Mouse (Mus musculus): ENCODE data around the gene Fau. TPM values are rescaled to one million over a fixed set of nuclear protein-coding genes. Genes with fewer than 3 reads are reported as not detected.
"Not testable (repeated sequence)": the region's sequence is repeated elsewhere in the genome, so short reads cannot be mapped to it uniquely, and the experiment has no call there.

Gene Fau
- total RNA-seq (2015) (2,056 and 2,077 TPM in 2 replicates), total RNA-seq (2017) (1,670 and 1,985 TPM in 2 replicates)

DNA sequence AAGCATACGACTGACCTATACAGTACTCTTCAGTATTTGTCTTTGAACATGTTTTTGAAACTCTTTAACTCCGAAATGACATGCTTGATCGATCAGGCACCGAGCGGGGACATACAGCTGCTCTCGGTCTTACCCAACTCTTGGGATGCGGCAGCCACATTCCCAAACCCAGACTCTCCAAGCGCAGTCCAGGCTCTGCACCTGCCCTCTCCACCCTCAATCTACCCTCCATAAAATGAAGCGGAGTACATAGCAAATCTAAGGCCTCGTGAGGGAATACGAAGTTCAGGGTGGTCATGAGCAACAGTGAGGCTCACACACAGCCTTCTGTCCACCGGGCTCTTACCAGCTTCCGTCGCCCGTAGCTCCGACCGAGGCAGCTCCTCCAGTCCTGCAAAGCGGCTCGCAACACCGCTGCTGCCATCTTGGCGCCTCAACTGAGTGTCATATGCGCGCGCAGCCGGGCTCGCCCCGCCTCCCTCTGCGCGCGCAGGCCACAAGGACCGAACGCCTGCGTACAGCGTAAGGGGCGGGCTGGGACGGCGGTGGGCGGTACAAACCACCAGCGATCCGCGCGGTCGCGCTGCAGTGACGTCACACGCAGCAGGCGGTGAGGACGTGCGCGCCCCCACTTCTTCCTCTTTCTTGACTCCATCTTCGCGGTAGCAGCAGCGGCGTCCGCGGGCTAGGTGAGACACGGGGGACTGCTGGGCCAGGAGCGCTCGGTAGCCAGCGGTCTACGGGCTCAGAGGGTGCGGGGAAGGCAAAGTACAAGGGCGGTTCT, at the start of gene Fau, which contains the start of gene Mrpl49:
Gene Fau (plus strand): TSS at position 532 of the 784 bp plus-strand sequence.
Gene Mrpl49 (minus strand): TSS at position 473 of the 784 bp plus-strand sequence.
- peak; percentile 86 for ATAC-seq (ENCODE audit: poor library complexity, severe bottlenecking)

DNA sequence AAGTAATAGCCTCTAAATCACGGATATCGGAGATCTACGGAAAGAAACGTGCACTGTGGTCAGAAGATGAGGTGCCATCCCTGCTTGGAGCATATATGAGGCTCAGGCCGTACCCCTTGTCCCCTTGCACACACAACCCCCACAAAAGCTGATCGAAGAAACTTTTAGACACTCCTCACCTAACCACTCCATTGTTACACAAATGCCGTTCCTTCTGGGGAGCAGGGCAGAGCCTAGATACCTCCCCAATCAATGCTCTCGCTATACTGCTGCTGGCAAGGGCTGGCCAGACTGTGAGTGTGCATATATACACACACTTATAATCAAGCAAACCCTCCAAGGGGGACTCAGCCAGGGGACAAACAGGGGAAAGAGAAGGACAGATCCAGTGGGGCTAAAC, 48.5 kb upstream of the Fau start:
- ATAC-seq (ENCODE audit: poor library complexity, severe bottlenecking) = no peak

DNA sequence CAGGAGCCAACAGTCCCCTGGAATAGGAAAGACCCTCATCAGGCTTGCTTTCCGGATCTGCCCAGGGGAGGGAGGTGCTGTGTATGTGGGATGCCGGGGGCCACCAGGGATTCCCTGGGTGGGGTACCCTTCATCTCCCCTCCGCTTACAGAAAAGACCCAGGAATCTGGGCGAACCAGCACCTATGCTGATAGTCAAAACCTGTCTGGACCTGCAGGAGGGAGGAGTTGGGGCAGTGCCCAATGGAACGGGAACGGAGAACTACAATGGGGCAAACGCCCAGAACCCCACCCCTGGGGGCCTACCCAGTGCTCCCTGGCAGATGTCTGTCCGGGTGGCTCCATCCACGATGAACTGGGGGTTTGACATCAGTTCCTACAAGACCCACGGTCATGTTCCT, 44.0 kb upstream of the Fau start:
- ATAC-seq (ENCODE audit: poor library complexity, severe bottlenecking) = no peak

DNA sequence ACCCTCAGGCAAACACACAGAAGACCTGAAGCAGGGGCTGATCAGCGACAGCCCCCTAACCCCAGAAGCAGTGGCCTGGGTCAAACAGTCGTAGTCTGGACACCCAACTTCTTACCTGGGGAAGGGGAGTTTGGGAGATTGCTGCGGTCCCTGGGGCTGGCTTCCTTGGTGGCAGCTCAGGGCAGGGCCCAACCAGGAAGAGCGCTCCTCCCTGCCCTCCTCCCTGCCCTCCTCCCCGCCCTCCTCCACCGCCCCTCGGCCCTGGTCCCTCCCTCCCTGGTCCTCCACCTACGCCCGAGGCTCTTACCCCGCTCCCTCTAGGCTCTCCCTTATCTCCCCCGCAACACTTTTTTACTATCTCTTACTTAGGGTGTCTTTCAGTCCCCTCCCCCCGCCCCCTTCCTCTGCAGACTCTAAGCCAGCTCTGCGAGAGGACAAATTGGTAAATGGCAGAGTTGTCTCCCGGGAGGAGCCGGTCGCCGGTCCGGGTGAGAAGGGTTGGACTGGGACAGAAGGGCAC, 42.6 kb upstream of the Fau start:
- ATAC-seq (ENCODE audit: poor library complexity, severe bottlenecking) = peak; percentile 63

DNA sequence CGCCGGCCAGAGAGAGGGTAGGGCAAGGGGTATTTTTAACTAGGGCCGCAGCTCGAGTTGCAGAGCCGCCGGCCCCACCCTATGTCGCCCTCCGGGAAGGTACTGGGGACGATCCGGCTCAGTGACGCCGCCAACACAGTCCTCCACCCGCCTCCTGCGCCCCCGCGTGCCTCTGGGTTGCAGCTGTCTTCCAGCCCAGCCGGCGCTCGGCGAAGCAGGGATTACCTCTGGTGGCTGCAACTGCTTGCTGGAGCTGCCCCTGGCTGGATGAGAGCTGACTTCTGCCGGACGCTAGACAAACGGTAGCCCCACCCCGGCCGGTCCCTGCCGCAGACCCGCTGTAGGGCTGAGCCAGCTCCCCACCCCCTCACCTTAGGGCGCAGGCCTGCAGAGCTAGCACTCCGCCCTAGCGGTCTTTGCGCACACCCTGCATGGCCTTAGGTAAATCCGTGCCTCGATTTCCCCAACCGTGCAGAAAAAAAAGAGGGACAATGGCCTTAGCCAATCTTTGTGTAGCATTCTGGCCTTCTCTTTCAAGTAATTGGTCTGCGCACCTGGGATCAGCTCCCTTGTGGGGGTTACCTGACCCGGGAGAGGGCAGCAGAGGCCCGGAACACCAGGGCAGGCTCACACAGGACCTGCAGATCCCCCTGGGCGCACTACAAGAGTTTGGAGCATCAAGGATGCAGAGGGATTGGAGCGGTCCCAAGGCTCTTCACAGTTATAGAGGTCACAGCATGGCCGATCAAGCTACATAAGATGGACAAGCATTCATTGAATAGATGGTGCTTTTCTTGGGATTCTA, 41.9 kb upstream of the Fau start, which contains the start of gene Capn1:
Gene Capn1 (minus strand): TSS at position 387 of the 805 bp plus-strand sequence.
- peak; percentile 57 for ATAC-seq (ENCODE audit: poor library complexity, severe bottlenecking)

DNA sequence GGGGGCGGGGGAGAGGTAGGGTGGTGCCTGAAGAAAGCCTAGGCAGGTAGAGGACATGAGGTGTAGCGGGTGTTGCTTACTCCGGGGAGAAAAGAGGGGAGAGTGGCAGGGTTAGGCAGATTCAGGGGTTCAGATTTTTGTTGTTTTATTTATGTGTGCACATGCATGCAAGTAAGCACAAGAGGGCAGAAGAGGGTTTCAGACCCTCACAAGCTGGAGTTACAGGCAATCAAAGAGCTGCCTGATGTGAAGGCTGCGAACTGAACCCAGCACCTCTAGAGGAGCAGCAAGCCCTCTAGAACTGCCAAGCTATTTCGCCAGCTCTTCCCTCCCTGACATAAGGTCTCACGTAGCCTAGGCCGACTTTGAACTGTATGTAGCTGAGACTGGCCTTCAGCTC, 41.1 kb upstream of the Fau start:
- no peak for ATAC-seq (ENCODE audit: poor library complexity, severe bottlenecking)

DNA sequence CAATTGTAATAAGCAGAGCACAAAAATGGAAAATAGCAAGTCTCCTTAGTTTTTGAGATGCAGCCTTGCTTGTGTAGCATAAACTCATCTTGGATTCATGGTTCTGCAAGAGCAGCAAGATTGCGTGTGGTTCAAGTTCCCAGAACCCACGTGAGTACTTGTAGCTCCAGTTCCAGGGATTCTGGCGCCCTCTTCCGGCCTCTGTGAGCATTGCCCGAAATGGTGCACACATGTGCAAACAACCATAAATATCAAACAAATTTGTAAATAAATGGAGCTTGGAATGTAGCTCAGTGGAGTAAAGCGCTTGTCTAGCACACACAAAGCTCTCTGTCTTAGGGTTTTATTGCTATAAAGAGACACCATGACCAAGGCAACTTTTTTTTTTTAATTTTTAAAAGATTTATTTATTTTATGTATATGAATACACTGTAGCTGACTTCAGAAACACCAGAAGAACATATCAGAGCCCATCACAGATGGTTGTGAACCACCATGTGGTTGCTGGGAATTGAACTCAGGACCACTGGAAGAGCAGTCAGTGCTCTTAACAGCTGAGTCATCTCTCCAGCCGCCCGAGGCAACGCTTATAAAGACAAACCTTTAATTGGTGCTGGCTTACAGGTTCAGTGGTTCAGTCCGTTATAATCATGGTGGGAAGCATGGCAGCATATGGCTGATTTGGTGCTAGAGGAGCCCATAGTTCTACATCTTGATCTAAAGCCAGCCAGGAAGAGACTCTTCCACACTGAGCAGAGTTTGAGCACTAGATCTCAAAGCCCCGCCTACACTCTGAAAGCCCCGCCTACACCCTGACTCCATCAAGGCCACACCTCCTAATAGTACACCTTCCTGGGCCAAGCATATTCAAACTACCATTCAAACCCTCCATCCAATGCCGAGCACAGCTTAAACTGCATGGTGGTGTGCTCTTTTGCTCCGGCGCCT, 39.2 kb upstream of the Fau start:
- ATAC-seq (ENCODE audit: poor library complexity, severe bottlenecking) = peak; percentile 72

DNA sequence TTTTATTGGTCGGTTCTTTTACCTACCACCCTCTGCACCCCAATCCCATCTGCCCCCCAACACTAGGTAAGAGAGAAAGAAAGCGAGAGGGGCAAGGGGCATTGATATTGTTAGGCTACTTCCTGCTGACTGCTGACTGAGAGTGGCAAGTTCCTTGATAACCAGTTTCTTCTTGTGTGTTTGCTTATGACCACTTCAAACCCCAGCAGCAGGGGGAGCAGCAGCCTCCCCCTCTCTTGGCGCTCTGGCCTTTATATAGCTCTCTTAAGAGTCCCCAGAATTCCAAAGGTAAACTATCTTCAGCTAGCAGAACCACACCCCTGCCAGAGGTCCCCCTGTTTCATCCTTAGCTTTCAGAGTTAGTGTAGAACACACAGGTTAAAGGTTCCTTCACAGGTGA, 37.4 kb upstream of the Fau start:
- ATAC-seq (ENCODE audit: poor library complexity, severe bottlenecking) = no peak

DNA sequence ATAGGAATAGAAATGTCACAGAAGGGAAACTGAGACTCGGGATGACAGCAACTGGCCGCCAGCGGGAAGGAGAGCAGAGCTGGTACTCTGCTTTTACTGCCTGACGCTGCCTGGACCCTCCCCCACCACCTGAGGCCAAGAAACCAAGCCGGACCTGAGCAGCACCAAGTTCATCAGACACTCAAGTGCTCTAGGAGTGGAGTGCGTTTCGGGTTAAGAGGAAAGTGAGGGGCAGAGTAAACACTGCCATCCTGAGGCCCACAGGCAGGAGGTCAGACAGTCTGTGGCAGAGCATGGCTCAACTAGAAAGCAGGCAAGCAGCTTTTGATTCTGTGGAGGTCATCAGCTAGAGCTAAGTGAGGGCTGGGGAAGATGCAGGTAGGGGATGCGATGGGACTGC, 34.6 kb upstream of the Fau start:
- no peak for ATAC-seq (ENCODE audit: poor library complexity, severe bottlenecking)

DNA sequence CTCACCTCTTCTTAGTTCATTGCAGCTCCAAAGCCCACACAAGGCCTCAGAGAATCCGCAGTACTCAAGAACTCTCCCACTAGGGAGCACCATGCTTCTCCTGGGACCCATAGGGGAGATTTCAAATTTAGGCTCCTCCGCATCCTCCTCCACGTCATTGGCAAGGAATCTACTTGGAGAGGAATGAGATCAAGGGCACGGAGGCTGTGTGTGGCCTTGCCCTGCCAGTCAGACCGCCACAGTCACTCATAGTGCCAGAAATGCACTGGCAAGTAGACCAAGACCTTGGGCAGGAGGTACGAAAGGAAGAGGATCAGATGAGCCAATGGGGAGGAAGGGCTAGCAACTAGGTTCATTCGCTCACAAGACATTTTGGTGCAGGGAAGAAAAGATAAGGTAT, 33.7 kb upstream of the Fau start:
- no peak for ATAC-seq (ENCODE audit: poor library complexity, severe bottlenecking)

DNA sequence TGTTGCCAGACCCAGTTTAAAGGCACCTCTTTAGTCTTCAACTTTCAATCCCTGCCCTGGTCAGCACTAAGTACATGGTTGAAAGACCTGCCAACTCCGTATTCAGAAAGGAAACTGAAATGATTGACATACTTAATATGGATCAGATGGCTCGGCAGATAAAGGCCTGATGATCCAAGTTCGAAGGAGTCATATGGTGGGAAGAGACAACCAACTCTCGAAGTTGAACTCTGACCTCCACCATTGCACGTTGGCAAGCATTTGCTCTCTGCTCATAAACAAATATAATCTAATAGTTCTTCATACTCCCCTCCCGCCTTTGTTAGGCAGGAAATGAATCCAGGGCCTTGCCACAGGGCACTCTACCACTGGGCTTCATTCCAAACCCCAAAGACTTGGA, 28.7 kb upstream of the Fau start:
- no peak for ATAC-seq (ENCODE audit: poor library complexity, severe bottlenecking)

DNA sequence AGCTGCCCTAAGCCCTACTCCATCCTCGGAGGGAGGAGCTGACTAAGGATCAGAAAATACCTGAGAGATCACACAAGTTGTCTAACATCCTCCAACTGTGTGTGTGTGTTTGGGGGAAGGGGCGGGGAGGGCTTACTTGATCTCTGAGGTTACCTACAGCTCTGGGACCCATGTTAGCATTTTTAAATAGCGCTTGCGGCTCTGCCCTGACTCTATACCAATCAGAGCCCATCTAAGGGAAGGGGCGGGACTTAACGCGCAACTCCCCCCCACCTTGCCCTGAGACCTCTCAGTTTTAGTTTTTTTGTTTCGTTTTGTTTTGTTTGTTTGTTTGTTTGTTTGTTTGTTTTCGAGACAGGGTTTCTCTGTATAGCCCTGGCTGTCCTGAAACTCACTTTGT, 28.2 kb upstream of the Fau start:
- ATAC-seq (ENCODE audit: poor library complexity, severe bottlenecking) = no peak

DNA sequence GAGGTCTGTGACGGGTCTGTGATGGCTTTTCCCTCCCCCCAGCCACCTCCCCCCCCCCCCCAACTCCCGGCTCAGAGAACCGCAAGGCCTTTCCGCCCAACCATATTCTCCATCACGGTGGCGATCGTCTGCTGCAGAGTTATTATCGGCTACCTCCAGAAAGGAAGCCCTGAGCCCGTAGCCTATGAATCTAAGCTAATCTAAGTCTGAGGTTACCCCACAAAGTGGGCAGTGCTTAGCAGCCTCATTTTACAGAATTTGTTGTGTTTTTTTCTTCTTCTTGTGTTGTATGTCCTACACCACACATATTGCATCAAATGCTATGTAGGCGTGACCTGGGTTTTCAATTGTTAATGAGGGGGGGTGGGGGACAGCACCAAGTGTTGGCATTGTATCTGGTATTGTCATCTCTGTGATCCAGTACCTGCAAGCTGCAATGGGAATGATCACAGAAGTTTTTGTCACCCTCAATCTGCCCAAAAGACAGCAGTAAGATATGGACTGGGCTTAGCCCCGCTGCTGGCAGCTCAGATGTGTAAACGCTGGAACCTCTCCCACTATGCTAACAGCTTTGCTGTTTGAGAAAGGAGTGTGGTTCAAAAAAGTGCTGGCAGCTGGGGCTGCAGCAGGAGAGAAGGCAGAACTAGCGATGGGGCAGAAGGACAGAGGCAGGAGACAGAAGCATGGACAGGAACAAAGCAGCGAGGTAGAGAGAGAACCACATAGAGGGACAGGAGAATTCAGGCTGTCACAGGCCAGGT, 26.9 kb upstream of the Fau start:
- no peak for ATAC-seq (ENCODE audit: poor library complexity, severe bottlenecking)

DNA sequence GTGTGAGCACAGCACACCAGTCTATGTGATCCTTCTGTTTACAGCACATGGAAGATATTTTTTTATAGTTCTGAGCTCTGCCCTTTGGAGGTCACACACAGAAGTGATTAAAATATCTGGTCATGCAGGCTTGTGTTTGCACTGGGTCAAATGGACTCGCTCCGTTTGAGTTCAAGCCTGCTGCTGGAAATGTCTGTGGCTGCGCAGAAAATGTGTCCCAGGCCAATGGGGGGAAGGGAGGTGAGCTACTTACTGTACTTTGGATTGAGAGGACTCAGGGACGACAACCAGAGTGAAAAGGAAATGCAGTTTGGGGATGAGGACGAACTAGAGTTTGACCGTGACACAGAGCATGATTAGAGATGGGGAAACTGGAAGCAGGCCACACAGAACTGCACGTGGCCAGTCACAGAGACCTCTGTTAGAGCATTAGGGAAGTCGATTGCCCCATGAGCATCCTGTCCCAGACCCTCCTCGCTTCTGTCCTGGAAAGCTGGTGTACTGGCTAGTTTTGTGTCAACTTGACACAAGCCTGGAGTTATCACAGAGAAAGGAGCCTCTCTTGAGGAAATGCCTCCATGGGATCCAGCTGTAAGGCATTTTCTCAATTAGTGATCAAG, 21.6 kb upstream of the Fau start:
- ATAC-seq (ENCODE audit: poor library complexity, severe bottlenecking) = peak; percentile 43; the same call in 1 of the 2 replicates

DNA sequence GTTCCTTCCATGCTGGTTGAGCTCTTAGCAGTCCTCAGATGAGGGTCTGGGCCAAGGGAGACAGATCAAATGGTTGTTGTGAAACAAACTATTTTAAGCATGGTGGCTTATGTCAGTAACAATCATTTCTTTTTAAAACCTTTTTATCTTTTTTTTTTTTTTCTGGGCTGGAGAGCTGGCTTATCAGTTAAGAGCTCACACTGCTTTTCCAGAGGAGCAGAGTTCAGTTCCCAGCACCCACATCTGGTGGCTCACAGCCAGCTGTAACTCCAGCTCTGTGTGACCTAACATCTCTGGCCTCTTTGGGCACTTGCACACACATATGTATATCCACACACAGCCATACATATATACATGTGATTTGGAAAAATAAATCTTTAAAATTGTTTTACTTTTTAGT, 19.9 kb upstream of the Fau start:
- ATAC-seq (ENCODE audit: poor library complexity, severe bottlenecking) = no peak

DNA sequence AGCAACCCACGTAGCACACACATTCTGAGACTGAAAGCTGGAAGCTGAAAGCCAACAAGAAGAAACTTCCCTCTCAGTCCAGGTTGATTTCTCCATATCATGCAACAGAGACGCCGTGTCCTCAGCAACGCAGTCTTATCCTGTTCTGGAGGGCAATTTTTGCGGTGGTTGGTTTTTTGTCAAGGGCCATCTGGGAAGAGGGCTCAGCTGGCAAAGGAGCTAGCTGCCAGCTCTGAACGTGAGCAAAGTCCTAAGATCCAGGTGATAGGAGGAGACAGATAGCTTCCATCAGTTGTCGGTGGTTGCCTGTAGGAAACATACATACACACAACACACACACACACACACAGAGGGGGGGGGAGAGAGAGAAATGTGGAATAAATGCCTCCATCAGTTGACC, 19.3 kb upstream of the Fau start:
- no peak for ATAC-seq (ENCODE audit: poor library complexity, severe bottlenecking)

DNA sequence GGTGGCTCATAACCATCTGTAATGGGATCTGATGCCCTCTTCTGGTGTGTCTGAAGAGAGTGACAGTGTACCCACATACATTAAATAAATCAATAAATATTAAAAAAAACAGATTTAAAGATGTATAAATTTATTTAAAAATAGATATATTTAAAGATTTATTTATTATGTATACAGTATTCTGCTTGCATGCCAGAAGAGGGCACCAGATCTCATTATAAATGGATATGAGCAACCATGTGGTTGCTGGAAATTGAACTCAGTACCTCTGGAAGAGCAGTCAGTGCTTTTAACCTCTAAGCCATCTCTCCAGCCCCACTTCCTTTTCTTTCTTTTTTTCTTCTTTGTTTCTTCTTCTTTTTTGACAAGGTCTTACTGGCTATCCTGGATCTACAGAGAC, 17.6 kb upstream of the Fau start:
- no peak for ATAC-seq (ENCODE audit: poor library complexity, severe bottlenecking)

DNA sequence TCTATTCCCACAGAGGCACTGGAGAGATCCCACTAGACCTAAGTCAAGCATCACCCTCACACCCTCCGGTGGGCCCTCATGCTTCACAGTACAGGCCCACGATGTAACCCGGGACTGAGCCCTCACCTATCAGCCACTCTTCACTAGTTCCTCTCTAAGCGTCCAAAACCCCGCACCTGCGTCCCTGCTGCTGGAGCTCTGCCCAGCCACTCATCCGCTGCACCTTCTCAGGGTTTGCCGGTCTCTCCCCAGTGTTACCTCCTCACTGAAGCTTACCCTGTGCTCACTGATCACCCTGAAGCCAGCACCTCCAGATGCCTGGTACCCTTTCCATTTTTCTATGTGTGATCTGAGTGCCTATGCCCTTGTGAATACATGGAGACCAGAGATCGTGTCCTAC, 15.4 kb upstream of the Fau start:
- no peak for ATAC-seq (ENCODE audit: poor library complexity, severe bottlenecking)

DNA sequence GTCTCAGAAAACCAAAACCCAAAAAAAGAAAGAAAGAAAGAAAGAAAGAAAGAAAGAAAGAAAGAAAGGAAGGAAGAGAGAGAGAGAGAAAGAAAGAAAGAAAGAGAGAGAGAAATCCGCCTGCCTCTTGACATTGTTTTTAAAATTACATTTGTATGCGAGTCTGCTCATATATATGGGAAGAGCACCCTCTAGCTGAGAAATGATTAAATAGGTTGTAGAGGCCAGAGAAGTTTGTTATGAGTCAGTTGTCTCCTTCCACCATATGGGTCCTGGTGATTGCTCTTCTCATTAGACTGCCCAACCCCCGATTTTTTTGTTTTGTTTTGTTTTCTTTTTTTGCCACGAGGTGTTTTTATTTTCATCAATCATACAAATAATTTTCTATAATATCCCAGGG, 13.5 kb upstream of the Fau start:
- ATAC-seq (ENCODE audit: poor library complexity, severe bottlenecking) = not testable (repeated sequence)
